Mouse (Mus musculus) neural tube, embryonic 13.5 days (tissue): ENCODE data around the gene Borcs8. TPM values are rescaled to one million over a fixed set of nuclear protein-coding genes. Genes with fewer than 3 reads are reported as not detected.
A peak's percentile ranks its signal among the peaks of the same experiment; 100 is the strongest.

Source experiments
- ATAC-seq: fragments of 200-750 bp; cut with Nextera tagmentation; 2 replicates; pipeline ENCODE4 v1.8.0; 2017; ENCODE audit warnings: low read depth, mild to moderate bottlenecking, moderate TSS enrichment, moderate library complexity
- H3K27ac ChIP-seq: fragments of 300-500 bp; sonication (generic); replicated peaks from 2 replicates; pipeline ENCODE4 v1.5.1; 2015; ENCODE audit warnings: moderate library complexity, mild to moderate bottlenecking, inconsistent platforms
- H3K27me3 ChIP-seq: fragments of 300-500 bp; sonication (generic); 2 replicates; pipeline ENCODE4 v1.6.1; 2015; ENCODE audit warnings: mild to moderate bottlenecking, inconsistent platforms
- H3K36me3 ChIP-seq: fragments of 300-500 bp; sonication (generic); 2 replicates; pipeline ENCODE4 v1.6.1; 2015; ENCODE audit warnings: mild to moderate bottlenecking, inconsistent platforms
- H3K4me1 ChIP-seq: fragments of 300-500 bp; sonication (generic); replicated peaks from 2 replicates; pipeline ENCODE4 v1.6.1; 2015; ENCODE audit warnings: inconsistent platforms
- H3K4me2 ChIP-seq: fragments of 300-500 bp; sonication (generic); 2 replicates; pipeline ENCODE4 v1.6.1; 2015; ENCODE audit warnings: inconsistent platforms, mild to moderate bottlenecking, moderate library complexity
- H3K4me3 ChIP-seq: fragments of 300-500 bp; sonication (generic); 2 replicates; pipeline ENCODE4 v1.5.1; 2015; ENCODE audit warnings: mild to moderate bottlenecking, inconsistent platforms
- H3K9ac ChIP-seq: fragments of 300-500 bp; sonication (generic); 2 replicates; pipeline ENCODE4 v1.6.1; 2015; ENCODE audit warnings: moderate library complexity, mild to moderate bottlenecking, inconsistent platforms
- H3K9me3 ChIP-seq: fragments of 300-500 bp; sonication (generic); 2 replicates; pipeline ENCODE4 v1.6.1; 2016; ENCODE audit warnings: inconsistent platforms
- WGBS: fragments of 180-500 bp; shearing (Covaris S2); methylation state at CpG from one replicate; pipeline ENCODE4 v1.1.7; 2015; 5-methylcytosine and 5-hydroxymethylcytosine counted together
- polyA plus RNA-seq: library from polyadenylated mRNA; unstranded; fragments of >200 nt; fragmentation: Nextera tagmentation; extraction: Ambion mirVana; gene quantifications from 2 replicates; pipeline ENCODE4 v1.2.1, GENCODE M21; 2015

Gene Borcs8
- 54.5 and 56.0 TPM in 2 replicates for polyA plus RNA-seq

- Histone ChIP-seq H3K4me3 (peak within 1 kb of the TSS; percentile 72), H3K36me3 (peaks cover 51% of the 10 kb centered on the region), H3K27ac (peak within 1 kb of the TSS; percentile 85), H3K27me3 (no peaks in the 10 kb centered on the region), H3K9me3 (no peaks in the 10 kb centered on the region), H3K4me2 (peak within 1 kb of the TSS; percentile 89), H3K9ac (peak within 1 kb of the TSS; percentile 86), H3K4me1 (peaks cover 24% of the 10 kb centered on the region)
- WGBS, result under 1% methylated on average over 46 of the region's 46 CpGs
- ATAC-seq, result peak; percentile 97
These were observed at the start of gene Borcs8, which contains the start of the genes Rfxank and Mef2b for GRCm38 (mm10) chr8:70139026-70139857. Gene Borcs8, plus strand, starts transcription at chr8:70139499. Gene Rfxank, minus strand, starts transcription at chr8:70139154. Gene Mef2b, plus strand, starts transcription at chr8:70139711.

- H3K36me3 ChIP-seq, result peaks cover 41% of the 10 kb centered on the region
- no peaks in the 10 kb centered on the region for H3K9me3 ChIP-seq
- WGBS, result 67% methylated on average over 8 of the region's 8 CpGs
- H3K27me3 ChIP-seq, result peaks cover 32% of the 10 kb centered on the region
- ATAC-seq, result no peak
- H3K27ac ChIP-seq, result no peak overlapping the region
- H3K4me1 ChIP-seq, result peaks cover 28% of the 10 kb centered on the region
- no peak overlapping the region for H3K4me3 ChIP-seq
- no peak overlapping the region for H3K4me2 ChIP-seq
- no peak overlapping the region for H3K9ac ChIP-seq
These were observed 46.5 kb upstream of the Borcs8 start for GRCm38 (mm10) chr8:70092786-70093185.

DNA sequence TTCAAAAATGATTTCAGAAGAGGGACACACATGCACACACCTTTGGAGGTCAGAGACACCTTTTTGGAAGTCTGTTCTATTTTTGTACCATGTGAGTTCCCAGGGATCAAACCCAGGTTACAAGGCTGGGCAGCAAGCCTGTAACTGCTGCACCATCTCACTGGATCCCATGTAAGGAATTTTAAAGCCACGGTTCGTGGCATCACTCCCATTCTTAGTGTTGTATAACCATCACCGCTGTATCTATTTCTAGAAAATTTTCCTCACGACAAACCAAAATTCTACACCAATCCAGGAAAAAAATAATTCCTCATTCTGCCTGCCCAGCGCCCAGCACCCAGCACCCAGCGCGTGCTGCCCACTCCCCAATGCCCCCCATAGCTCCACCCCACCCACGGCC, 40.0 kb upstream of the Borcs8 start:
- no peak overlapping the region for H3K27ac ChIP-seq
- no peaks in the 10 kb centered on the region for H3K9me3 ChIP-seq
- peaks cover under 1% of the 10 kb centered on the region; the same call in 1 of the 2 replicates for H3K4me1 ChIP-seq
- H3K36me3 ChIP-seq, result peaks cover 99% of the 10 kb centered on the region
- no peak overlapping the region for H3K9ac ChIP-seq
- ATAC-seq, result no peak
- no peak overlapping the region for H3K4me3 ChIP-seq
- H3K27me3 ChIP-seq, result no peaks in the 10 kb centered on the region
- no peak overlapping the region for H3K4me2 ChIP-seq
- 71% methylated on average over 8 of the region's 8 CpGs for WGBS

GRCm38 (mm10) chr8:70100241-70100640, 39.1 kb upstream of the Borcs8 start:
- H3K9ac ChIP-seq, result no peak overlapping the region
- no peaks in the 10 kb centered on the region for H3K9me3 ChIP-seq
- no peak for ATAC-seq
- H3K36me3 ChIP-seq, result peaks cover 93% of the 10 kb centered on the region
- 88% methylated on average over 8 of the region's 8 CpGs for WGBS
- H3K4me1 ChIP-seq, result peaks cover 9% of the 10 kb centered on the region
- H3K4me2 ChIP-seq, result no peak overlapping the region
- no peak overlapping the region for H3K27ac ChIP-seq
- no peak overlapping the region for H3K4me3 ChIP-seq
- no peaks in the 10 kb centered on the region for H3K27me3 ChIP-seq

- H3K36me3 ChIP-seq, result peaks cover 92% of the 10 kb centered on the region
- H3K27me3 ChIP-seq, result no peaks in the 10 kb centered on the region
- peak; percentile 57; the same call in 1 of the 2 replicates for ATAC-seq
- no peak overlapping the region for H3K4me2 ChIP-seq
- no peak overlapping the region for H3K4me3 ChIP-seq
- H3K9ac ChIP-seq, result no peak overlapping the region
- H3K27ac ChIP-seq, result no peak overlapping the region
- peaks cover 13% of the 10 kb centered on the region for H3K4me1 ChIP-seq
- no peaks in the 10 kb centered on the region for H3K9me3 ChIP-seq
- WGBS, result 12% methylated on average over 6 of the region's 6 CpGs
These were observed 34.8 kb upstream of the Borcs8 start for GRCm38 (mm10) chr8:70104506-70104905.

DNA sequence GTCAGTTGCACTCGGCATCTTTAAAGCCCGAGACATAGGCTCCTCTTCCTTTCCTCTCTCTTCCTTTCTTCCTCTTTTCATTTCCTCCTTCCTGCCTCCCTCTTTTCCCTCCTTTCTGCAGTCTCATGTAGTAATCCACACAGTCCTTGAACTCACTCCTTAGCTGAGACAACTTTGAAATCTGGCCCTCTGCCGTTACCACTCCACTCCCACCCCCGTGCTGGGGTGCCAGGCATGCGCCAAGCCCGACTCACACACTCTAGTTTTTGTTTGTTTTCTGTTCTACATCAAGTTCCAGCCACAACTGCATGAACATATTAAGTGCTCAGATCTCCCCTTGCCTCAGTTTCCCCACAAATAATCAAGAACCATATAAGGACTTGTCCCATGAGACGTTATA, 34.4 kb upstream of the Borcs8 start:
- no peak overlapping the region for H3K9ac ChIP-seq
- H3K27me3 ChIP-seq, result no peaks in the 10 kb centered on the region
- no peaks in the 10 kb centered on the region for H3K9me3 ChIP-seq
- H3K27ac ChIP-seq, result no peak overlapping the region
- H3K4me3 ChIP-seq, result no peak overlapping the region
- H3K36me3 ChIP-seq, result peaks cover 92% of the 10 kb centered on the region
- WGBS, result 80% methylated on average over 7 of the region's 7 CpGs
- ATAC-seq, result no peak
- H3K4me1 ChIP-seq, result peaks cover 17% of the 10 kb centered on the region
- no peak overlapping the region for H3K4me2 ChIP-seq

DNA sequence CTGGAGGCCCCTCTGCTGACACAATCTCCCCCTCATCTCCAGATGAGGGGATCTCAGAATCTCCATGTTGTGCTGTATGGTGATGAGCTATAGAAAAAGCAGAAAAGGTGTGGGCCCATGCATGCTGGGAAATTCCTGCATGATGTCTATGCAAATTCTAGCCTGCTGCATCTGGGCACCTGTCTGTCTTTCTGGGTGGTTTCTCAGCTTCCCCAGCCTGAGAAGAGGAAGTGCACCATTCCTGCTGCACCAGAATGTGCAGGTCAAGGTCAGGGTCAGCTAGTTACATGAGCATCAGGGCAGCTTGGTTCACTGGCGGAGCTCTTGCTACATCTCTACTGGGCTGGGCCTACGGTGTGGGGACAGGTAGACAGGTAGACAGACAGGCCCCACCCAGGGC, 28.8 kb upstream of the Borcs8 start:
- peaks cover 47% of the 10 kb centered on the region for H3K27me3 ChIP-seq
- H3K4me3 ChIP-seq, result no peak overlapping the region
- H3K36me3 ChIP-seq, result peaks cover 99% of the 10 kb centered on the region

DNA sequence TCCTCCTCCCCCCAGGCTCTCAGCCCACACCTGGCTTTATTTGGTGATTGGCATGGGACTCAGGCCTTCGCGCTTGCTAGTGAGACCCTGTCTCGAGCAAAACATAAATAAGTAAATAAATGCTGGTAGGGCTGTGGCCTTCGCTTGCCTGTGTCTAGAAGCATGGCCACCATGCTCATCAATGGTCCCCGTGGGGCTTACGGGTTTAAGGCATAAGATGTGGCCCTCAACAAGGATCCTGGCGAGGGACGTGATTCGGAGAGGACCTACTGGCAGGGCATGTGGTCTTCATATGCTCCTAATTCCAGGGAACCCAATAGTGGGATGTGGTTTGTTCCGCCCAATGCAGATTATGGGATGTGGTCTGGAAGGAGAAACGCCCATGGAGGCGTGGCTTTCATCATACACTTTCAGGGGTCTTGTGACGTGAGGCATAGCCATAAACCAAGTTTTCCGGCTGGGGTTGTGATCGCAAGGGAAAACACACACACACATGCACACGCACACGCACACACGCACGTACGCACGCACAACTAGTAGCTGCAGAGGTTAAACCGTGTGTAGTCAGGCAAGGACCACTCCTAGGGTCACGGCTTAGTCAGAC, 28.0 kb upstream of the Borcs8 start:
- H3K4me2 ChIP-seq, result no peak overlapping the region
- no peak overlapping the region for H3K9ac ChIP-seq
- H3K4me1 ChIP-seq, result peaks cover 27% of the 10 kb centered on the region
- ATAC-seq, result 0 out of 2 replicates have a peak, but pooled peaks have one; percentile 16
- H3K4me3 ChIP-seq, result no peak overlapping the region
- H3K36me3 ChIP-seq, result peaks cover 100% of the 10 kb centered on the region
- WGBS, result 56% methylated on average over 23 of the region's 23 CpGs
- H3K27ac ChIP-seq, result no peak overlapping the region
- no peaks in the 10 kb centered on the region for H3K9me3 ChIP-seq
- H3K27me3 ChIP-seq, result peaks cover 55% of the 10 kb centered on the region

More for the DNA sequence above, 28.8 kb upstream of the Borcs8 start:
- Histone ChIP-seq H3K9ac (no peak overlapping the region), H3K9me3 (no peaks in the 10 kb centered on the region), H3K4me2 (no peak overlapping the region), H3K4me1 (peaks cover 26% of the 10 kb centered on the region), H3K27ac (no peak overlapping the region)
- WGBS, result 90% methylated on average over 2 of the region's 2 CpGs
- no peak for ATAC-seq

DNA sequence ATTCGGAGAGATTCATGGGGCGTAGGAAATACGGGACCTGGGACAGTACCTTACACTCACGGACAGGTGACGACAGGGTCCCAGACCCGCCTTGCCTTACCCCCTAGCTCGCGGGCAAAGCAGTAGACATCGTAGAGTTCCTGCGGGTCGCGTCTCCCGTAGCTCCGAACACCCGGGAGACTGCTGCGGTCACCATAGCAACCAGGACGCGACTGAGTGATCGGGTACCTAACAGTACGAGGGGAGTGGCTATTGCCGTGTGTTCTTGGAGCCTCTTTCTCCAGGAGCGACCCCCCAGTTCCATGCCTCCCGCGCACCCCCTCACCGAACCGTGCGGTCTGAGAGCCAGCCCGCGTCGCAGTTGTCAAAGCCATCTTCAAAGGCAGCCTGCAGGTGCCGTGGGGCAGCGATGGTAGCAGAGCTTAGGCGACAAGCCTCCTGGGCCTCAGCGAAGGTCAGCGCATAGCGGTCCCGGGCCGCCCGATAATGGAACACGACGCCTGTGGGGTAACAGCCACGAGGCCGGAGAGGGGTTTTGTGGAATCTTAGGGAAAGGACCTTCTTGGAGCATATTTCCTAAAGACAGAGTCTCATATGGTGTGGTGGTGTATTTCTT, 26.8 kb upstream of the Borcs8 start:
- ATAC-seq, result no peak
- H3K9me3 ChIP-seq, result no peaks in the 10 kb centered on the region
- no peak overlapping the region for H3K27ac ChIP-seq
- 8% methylated on average over 43 of the region's 43 CpGs for WGBS
- no peak overlapping the region for H3K4me3 ChIP-seq
- peaks cover 36% of the 10 kb centered on the region for H3K4me1 ChIP-seq
- H3K9ac ChIP-seq, result peak overlapping the region; percentile 31; the same call in 1 of the 2 replicates
- peaks cover 64% of the 10 kb centered on the region for H3K27me3 ChIP-seq
- H3K4me2 ChIP-seq, result no peak overlapping the region
- H3K36me3 ChIP-seq, result peaks cover 93% of the 10 kb centered on the region

DNA sequence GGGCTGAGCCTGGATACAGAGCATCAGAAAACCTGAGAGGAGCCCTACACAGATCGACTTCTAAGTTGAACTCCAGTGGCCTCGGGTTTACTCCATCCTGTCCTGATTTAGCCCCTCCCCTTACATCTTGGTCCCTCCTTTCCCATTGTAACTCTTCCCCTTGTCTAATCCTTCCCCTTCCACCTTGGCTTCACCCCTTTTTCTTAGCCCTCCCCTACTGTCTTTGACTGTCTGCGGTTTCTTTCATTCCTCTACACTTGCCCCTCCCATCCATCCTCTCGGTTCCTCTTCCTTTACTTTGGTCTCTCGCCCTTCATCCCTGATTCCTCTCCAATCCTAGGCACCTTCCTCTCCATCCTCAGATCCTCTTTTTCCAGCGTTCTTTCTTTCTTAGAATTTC, 24.8 kb upstream of the Borcs8 start:
- Histone ChIP-seq H3K9ac (0 out of 2 replicates have a peak overlapping the region, but pooled peaks have one; percentile 17), H3K9me3 (no peaks in the 10 kb centered on the region), H3K4me2 (no peak overlapping the region), H3K4me1 (peaks cover 50% of the 10 kb centered on the region), H3K36me3 (peaks cover 73% of the 10 kb centered on the region), H3K27me3 (peaks cover 64% of the 10 kb centered on the region), H3K27ac (no peak overlapping the region), H3K4me3 (no peak overlapping the region)
- WGBS, result 23% methylated on average over 6 of the region's 6 CpGs
- ATAC-seq, result no peak

DNA sequence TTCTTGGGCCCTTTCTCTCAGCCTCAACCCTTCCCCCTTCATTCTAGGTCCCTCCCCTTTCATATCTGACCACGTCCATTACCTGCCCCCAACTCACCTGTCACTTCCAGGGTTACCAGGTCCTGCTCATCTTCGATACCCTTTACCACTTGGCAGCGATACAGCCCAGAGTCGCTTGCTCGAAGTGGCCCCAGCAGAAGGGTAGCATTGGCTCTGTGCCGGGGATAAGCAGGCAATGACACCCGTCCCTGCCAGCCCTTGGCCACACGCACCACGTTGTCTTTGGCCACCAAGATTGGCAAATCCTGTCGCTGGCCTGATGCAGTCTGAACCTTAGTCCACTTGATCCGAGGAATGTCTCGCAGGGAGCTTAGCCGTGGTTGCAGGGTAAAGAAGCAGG, 24.4 kb upstream of the Borcs8 start:
- Histone ChIP-seq H3K4me3 (no peak overlapping the region), H3K27ac (no peak overlapping the region), H3K4me1 (peaks cover 45% of the 10 kb centered on the region), H3K9ac (no peak overlapping the region), H3K4me2 (no peak overlapping the region), H3K27me3 (peaks cover 64% of the 10 kb centered on the region), H3K36me3 (peaks cover 69% of the 10 kb centered on the region), H3K9me3 (no peaks in the 10 kb centered on the region)
- WGBS, result 72% methylated on average over 13 of the region's 13 CpGs
- no peak for ATAC-seq

- Histone ChIP-seq H3K4me1 (peaks cover 36% of the 10 kb centered on the region), H3K4me3 (peak overlapping the region; percentile 76), H3K9ac (peak overlapping the region; percentile 89), H3K36me3 (peaks cover 42% of the 10 kb centered on the region), H3K27me3 (peaks cover 47% of the 10 kb centered on the region), H3K9me3 (no peaks in the 10 kb centered on the region), H3K27ac (no peak overlapping the region), H3K4me2 (peak overlapping the region; percentile 82)
- no peak for ATAC-seq
- 11% methylated on average over 9 of the region's 9 CpGs for WGBS
These were observed 21.7 kb upstream of the Borcs8 start for GRCm38 (mm10) chr8:70117611-70118010.
